Mouse (Mus musculus): ENCODE results near the gene Lrrc8d.

DNA sequence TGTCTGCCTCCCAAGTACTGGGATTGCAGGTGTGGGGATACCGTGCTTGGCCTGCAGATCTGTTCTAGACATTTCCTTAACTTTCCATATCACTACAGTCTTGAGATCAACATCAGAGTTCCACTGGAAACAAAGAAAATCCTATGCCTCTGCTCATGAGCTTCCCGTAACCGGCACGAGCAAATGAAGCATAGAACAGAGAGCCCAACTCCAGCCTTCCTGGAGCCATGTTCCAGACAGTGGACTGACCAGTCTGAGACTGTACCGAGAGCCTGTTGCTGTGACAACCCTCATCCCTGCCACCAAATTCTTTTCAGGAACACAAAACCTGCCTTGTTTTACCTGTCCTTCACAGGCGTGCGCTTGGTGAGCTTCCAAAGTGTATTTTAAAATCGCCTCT lies 15.3 kb downstream of the Lrrc8d start:
- TF ChIP-seq CTCF (IDR thresholded peaks at IDR 0.05) (no peak), EP300 (IDR thresholded peaks at IDR 0.05) (no peak)
